Mouse (Mus musculus): Measurements from ENCODE around the gene Gm42957. TPM values are rescaled to one million over a fixed set of nuclear protein-coding genes. Genes with fewer than 3 reads are reported as not detected.
"Not testable (repeated sequence)": the region's sequence is repeated elsewhere in the genome, so short reads cannot be mapped to it uniquely, and the experiment has no call there.

The Gm42957 gene
- 0.08 and 0.09 TPM in 2 replicates for polyA plus RNA-seq (2012; rRNA removed)

DNA sequence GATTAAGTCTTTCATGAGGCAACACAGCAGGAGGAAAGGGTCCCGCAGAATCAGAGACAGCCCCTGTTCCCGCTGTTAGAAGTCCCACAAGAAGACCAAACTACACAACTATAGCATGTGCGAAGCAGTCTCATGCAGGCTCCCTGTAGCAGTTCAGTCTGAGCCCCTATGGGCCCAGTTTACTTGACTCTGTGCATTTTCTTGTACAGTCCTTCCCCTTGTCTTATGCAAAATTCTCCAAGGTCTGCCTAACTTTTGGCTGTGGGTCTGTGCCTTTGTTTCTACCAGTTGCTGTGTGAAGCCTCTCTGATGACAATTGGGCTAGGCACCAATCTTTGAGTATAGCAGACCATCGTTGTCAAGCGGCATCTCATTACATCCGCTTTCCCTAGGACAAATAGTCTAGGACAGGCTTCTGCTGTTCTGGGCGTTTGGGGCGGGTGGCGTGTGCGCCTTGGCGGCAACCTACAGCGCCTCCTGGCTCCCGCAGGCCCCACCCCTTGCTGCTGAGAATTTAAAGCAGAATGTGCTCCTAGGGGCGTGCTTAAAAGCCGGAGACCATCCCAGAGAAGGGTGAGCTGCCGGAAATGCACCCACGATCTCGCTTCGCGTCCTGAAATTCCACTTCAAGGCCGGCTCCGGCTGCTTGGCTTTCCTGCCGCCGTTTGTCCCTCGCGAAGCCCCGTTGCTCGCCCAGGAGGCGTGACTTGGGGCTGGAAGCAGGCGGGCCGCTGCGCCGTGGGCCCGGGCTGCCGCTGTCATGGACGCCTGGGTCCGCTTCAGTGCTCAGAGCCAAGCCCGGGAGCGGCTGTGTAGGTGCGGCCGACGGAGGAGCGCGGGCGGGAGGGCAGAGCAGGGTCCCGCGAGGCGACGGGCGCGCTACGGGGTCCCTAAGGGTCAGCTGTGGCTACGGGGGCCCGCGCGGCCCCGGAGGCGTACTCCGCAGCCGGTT, at the start of gene Gm42957, which contains the start of gene Pex11b:
Gene Gm42957, plus strand, starts transcription at position 547 of the 952 bp plus-strand sequence.
Gene Pex11b, plus strand, starts transcription at position 449 of the 952 bp plus-strand sequence.
- peak; percentile 91 for DNase-seq (ENCODE audit: low spot score)

DNA sequence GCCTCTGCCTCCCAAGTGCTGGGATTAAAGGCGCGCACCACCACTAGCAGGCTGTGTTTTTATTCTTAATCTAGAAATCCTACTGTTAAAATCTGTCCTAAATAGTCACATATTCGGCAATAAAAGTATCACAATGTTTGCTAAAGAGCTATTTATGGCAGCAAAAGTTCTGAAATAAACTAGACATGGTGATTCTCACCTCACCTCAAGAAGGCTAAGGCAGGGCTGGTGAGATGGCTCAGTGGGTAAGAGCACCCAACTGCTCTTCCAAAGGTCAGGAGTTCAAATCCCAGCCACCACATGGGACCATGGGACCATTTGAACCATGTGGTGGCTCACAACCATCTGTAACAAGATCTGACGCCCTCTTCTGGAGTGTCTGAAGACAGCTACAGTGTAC, 44.6 kb upstream of the Gm42957 start:
- DNase-seq (ENCODE audit: low spot score), result no peak

DNA sequence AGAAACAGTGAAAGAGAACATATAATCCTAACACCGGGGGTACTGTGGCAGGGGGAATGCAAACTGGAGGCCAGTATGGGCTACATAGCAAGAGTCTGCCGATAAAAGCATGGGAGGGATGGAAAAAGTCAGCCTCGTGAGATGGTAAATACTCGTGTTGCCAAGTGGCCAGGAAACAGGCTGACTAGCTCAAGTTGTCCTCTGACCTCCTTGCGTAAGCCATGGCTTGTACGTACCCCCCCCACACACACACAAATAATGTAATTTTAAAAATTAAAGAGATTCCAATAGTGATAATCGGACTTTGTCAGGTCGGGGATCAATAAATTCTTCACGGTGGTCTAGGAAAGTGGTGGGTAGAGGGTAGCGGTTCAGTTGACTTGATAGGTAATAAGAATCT, 41.9 kb upstream of the Gm42957 start:
- no peak for DNase-seq (ENCODE audit: low spot score)

DNA sequence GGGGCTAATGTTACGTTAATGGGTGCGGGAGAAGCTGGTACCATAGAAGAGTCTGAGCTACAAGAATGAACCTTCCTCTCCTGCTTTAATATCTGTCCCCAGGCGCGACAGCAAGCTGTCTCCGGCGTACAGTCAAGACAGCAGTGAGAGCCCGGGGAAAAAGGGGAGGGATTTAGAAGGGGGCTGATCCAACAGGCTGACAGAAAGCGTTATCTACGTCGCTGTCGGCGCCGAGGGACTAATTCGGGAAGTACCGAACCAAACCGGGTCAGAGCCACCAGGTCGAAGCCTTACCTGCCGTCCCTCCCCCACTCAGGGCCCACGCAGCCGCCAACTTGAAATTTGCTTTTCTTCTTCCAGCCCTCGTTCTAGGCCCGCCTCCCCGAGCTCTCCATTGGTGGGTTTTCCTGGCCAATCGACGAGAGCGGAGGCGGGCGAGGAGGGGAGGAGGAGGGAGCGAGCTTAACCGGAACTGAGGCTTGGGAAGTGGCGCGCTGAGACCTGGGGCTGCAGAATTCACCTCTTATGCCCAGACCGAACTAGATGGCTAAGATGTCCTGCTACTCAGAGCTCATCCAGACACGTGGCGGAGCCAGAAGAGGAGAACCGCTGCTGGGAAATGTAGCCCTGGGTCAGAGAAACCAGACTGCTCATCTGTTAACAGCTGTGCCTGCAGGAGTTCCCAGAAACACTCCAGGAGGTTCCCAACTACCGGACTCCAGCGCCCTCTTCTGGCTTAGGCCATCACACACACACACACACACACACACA, 41.3 kb upstream of the Gm42957 start, which contains the start of gene Polr3gl:
Gene Polr3gl, minus strand, starts transcription at position 392 of the 771 bp plus-strand sequence.
- DNase-seq (ENCODE audit: low spot score), result peak; percentile 82

DNA sequence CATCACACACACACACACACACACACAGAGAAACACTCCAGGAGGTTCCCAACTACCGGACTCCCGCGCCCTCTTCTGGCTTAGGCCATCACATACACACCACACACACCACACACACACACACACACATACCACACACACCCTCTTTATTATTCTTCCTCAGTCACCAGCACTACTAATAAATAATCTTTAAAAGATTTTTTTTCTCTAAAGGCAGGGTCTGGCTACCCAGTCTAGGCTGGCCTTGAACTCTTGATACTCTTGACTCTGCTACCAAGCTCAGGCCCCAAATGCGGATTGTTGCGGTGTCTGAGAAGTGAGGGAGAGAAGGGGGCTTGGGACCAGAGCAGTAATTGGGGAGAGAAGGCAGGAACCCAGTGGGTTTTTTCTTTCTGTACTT, 40.4 kb upstream of the Gm42957 start:
- no peak for DNase-seq (ENCODE audit: low spot score)

DNA sequence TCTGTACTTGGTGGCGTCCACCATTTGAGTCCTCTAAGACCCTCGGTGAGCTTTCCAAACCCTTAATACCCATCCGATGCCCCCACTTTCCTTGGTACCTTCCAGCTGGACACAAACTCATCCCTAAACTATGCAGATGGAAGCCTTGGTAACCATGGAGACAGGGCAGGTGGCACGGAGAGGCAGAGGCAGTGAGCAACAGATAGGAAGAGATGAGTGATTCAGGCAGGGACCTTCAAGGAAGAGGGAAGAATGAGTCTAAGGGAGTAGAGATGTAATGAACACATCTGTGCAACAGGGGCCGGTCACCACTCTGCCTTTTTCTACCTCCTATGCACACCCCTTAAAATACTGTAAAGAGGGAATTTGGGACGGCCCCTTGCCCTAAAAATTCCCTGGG, 39.6 kb upstream of the Gm42957 start:
- no peak for DNase-seq (ENCODE audit: low spot score)

DNA sequence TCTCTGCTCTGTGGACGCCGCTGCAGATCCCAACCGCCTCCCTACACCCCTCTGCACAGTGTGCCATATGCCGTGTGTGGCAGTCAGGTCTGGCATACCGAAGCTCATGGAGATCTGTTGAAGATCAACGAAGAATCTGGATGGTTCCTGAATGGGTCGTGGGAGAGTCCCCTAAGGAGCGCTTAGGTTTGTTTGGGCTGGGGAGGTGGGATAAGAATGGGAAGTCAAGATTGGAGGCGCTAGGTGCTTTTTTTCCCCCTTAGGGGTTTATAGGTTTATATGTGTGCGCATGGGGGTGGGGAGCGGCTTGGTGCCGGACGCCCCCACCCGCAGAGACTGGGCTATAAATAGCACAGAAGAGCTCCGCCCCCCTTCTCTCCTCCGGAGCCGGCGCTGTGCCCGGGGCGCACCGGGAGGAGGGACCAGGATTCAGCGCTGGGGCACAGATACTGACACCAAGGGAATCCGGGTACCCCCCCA, 39.0 kb upstream of the Gm42957 start, which contains the start of gene Ankrd34a:
Gene Ankrd34a, plus strand, starts transcription at position 409 of the 480 bp plus-strand sequence.
- DNase-seq (ENCODE audit: low spot score), result no peak

DNA sequence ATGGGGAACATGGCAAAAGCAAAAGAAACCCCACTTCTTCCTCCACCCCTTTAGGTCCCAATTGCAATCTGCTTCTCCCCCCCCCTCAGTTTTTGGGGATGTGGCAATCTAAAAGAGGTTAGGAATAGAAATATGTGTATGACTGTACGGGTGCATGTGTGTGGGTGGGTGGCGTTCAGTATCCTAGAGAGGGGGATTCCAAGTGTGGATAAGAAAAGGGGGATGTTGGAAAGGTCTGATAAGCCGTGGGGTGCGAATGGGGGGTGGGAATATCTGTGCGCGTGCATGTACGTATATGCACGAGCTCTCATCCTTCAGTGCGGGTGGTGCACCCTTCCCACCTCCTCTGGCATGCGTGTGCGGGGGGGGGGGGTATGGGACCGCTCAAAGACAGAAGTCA, 38.4 kb upstream of the Gm42957 start:
- DNase-seq (ENCODE audit: low spot score), result no peak

DNA sequence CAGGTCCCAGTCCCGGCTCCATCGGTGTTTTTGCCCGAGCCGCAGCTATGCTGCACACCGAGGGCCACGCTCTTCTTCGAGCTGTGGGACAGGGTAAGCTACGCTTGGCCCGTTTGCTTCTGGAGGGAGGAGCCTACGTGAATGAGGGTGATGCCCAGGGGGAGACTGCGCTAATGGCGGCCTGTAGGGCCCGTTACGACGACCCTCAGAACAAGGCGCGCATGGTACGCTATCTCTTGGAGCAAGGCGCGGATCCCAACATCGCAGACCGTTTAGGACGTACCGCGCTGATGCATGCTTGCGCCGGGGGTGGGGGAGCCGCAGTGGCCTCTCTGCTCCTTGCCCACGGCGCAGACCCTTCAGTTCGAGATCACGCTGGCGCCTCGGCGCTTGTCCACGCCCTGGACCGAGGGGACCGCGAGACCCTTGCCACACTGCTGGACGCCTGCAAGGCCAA, 37.8 kb upstream of the Gm42957 start:
- DNase-seq (ENCODE audit: low spot score), result no peak

DNA sequence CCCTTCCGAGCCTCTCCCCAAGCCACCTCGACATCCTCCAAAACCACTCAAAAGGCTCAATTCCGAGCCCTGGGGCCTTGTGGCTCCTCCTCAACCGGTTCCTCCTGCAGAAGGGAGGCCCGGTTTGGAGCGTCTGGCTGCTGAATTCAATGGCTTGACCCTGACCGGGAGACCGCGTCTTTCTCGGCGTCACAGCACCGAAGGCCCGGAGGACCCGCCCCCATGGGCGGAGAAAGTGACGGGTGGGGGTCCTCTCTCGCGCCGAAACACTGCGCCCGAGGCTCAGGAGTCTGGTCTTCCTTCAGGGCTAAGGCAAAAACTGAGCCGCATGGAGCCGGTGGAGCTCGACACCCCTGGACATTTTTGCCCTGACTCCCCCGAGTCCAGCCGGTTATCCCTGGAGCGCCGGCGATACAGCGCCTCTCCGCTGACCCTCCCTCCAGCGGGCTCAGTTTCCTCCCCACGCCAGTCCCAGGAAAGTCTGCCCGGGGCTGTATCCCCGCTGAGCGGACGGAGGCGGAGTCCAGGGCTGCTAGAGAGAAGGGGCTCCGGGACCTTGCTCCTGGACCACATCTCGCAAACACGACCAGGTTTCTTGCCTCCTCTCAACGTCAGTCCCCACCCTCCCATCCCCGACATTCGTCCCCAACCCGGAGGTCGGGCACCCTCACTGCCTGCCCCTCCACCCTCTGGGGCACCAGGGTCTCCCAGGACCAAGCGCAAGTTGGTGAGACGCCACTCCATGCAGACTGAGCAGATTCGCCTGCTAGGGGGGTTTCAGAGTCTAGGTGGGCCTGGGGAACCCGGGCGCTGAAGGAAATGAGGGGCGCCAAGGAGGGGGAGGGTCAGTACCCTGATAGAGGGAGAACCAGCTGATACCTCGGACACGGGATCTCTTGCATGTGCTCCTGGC, 36.9 kb upstream of the Gm42957 start:
- DNase-seq (ENCODE audit: low spot score), result peak; percentile 42

DNA sequence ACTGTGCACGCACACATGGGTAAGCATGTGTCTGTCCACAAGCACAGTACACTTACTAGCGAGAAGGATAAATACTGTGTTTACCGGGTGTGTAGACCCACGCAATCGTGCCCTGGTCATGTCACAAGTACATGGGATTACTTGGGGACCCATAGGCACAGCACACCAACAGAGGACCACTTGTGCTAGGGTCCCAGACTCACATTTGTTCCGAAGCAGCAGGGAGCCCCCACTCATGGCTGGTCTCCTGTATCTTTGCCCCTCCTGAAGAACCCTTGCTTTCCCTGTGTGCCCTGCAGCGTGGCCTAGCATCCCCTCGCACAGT, 36.2 kb upstream of the Gm42957 start:
- DNase-seq (ENCODE audit: low spot score), result no peak

DNA sequence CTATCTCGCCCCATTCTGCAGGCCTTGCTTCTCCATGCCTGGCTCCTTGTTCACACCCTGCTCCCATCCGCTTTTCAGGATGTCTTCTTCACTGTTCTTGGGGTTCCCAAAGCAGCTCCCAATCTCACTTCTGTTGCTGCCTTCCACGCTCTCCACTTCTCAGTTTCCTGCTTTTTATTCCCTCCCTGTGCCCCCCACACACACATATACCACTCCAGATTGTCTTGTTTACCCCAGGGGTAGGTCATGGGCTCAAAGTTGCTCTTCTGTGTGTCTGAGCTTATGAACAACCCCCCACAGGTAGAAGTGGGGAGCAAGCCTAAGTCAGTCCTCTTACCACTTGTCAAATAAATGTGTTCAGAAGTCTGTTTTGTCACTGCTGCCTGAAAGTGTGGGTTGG, 35.9 kb upstream of the Gm42957 start:
- no peak for DNase-seq (ENCODE audit: low spot score)

DNA sequence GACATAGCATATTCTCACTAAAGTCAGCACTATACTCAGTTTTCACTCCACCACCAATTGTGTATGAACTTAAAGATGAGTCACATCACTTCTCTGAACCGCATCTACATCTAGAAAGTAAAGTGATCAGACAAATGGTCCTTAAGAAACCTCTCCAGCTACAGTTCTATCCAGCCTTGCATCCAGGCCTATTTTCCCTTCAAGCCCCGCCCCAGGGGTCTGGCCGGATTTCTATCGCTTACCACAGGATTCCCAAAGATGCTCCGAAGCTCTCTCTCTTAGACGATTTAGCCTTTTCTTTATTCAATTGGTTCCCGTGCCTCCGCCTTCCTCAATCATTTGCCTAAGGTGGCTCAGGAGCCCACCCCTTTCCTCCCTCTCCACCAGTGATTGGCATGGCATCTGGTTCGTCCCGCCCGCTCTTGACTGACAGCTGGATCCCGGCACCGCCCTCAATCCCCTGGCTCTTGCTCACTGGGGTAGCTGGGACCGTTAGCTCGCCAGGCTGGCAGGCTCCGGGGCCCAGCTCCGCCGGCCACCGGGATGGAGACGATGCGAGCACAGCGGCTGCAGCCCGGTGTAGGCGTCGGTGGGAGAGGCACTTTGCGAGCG, 34.5 kb upstream of the Gm42957 start, which contains the start of gene Lix1l:
Gene Lix1l, plus strand, starts transcription at position 511 of the 612 bp plus-strand sequence.
- DNase-seq (ENCODE audit: low spot score), result peak; percentile 65

DNA sequence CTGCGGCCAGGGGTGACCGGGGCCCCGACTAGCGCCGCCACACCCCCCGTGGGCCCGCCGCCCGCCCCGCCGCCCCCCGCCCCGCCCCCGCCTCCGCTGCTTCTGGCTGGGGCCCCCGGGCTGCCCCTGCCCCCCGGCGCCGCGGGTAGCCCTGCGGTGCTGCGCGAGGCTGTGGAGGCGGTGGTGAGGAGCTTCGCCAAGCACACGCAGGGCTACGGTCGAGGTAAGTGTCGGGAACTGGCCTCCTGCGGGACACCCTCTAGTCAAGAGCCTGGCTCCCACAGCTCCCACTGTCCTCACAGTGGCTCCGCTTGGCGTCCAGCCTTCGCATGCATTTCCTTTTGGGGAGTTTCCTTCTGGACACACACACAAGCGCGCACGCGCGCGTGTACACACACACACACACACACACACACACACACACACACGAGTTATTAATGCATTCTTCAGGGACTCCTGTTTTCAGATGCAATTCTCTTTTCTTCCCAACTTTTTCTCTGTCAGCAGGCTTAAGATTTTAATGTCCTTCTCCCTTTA, 34.0 kb upstream of the Gm42957 start:
- DNase-seq (ENCODE audit: low spot score), result peak; percentile 38

DNA sequence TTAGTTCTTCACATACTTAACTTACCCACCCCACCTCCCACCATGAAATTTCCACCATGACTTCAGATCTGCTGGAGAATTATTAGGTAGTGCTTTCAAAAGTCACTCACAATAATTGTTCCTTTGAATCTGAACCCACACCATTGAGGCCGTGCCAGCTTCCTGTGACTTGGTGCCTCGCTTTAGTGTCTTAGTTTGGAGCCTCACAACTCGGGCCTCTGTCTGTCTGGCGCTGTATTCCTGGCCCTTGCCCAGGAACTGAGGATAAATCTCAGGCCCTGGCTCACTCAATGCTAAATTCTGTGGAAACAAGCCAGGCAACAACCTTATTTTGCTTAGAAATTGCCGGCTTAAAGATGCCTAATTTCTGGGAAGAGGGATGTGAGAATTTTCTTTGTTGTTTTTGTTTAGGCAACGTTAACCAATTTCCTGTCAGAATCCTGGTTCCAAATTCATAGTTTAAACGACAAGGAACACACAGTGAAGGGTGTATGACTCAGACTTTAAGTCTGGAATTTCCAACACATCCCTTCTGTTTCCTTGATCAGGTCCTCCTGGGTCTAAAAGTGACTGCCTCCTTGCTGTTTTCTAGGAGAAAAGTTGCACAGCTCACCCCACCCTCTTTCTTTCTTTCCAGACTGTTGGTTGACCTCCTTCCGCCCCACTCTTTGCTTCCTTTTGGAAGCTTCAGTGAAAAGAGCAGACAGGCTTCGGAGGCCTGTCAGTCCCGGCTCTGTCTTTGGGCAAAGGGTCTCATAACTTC, 33.2 kb upstream of the Gm42957 start:
- DNase-seq (ENCODE audit: low spot score), result no peak

DNA sequence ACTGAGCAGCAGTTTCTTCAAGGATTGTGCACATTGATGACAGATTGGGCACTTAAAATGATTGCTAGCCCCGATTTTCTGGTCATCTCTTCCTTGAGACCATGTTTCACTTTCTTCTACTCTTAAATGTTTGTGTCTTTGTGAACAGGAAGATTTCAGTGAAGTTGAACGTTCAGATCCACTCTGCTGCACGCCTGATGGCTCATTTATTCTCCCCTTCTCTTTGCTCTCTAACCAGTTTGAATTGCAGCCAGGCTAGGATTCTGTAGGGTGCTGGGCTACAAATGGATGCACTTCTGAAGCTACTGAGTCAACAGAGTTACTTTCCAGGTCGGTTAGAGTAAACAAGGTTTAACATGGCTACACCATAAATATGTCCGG, 32.6 kb upstream of the Gm42957 start:
- no peak for DNase-seq (ENCODE audit: low spot score)

DNA sequence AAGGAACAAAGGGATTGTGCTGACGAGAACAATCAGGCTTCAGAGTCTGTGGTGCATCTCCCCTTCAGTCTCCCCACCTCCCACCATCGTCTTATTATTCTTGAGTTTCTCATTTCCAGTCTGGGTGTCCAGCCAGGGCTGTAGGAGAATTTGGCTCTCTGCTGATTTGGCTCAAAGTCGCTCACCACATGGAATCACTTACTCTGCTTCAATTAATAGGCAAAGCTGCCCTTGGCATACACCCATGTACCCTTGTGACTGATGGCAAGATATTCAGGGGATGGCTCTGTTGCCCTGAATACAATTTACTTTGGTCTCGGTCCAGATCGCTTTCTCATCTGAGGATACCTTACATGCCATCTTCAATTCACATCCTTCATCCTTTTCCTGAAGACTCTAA, 32.0 kb upstream of the Gm42957 start:
- DNase-seq (ENCODE audit: low spot score), result no peak

DNA sequence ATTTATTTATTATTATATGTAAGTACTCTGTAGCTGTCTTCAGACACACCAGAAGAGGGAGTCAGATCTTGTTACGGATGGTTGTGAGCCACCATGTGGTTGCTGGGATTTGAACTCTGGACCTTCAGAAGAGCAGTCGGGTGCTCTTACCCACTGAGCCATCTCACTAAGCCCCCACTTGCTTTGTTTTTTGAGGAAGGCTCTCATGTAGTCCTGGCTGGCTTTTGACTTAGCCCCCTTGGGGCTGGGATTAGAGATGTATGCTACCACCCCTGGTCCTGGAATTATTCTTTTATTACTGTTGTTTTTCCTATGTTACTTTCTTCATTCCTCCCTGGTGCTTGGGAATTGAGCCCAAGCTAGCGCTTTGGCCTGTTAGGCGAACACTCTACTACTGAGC, 29.3 kb upstream of the Gm42957 start:
- DNase-seq (ENCODE audit: low spot score), result not testable (repeated sequence)

DNA sequence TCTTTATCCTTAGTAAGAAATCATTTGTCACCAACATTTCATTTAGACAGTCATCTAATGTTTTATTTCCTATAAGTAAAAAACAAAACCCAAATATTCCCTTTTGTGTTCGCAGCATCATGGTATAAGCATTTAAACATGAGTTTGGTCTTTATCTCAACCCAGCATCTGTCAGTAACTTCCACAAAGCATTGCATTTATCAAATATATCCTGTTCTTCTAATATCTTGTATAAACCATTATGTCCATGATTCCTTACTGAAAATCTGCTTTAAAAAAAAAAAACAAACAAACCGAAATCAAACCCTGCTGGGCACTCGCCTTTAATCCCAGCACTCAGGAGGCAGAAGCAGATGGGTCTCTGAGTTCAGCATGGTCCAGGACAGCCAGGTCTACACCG, 28.7 kb upstream of the Gm42957 start:
- DNase-seq (ENCODE audit: low spot score), result no peak

DNA sequence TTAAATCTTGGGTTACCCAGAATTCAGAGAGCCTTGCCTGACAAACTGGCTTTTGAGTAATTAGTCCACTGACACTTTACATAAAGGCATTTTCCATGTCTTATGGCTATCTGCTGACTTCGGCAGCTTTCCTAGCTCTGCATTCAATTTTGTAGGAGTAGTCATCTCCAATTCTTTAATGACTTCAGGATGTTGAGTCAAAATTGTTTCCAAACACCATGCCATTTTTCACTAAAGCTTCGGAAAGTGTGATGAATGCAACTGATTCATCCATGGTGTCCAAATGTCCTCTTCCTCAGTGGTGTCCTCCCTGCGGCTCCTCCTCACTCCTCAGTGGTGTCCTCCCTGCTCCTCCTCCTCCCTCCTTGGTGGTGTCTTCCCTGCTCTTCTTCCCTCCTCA, 17.3 kb upstream of the Gm42957 start:
- DNase-seq (ENCODE audit: low spot score), result no peak
